Mouse (Mus musculus) liver, embryonic 12.5 days (tissue): ENCODE results near the gene Sirt7. TPM values are rescaled to one million over a fixed set of nuclear protein-coding genes. Genes with fewer than 3 reads are reported as not detected.
A peak's percentile ranks its signal among the peaks of the same experiment; 100 is the strongest.

ENCODE experiments used
- ATAC-seq: fragments of 200-750 bp; cut with Nextera tagmentation; 2 replicates; pipeline ENCODE4 v1.8.0; 2017; ENCODE audit warnings: moderate number of reproducible peaks, mild to moderate bottlenecking, moderate library complexity
- H3K27ac ChIP-seq: fragments of 300-500 bp; sonication (generic); 2 replicates; pipeline ENCODE4 v1.5.1; 2016; ENCODE audit warnings: mild to moderate bottlenecking
- H3K27me3 ChIP-seq: fragments of 300-500 bp; sonication (generic); replicated peaks from 2 replicates; pipeline ENCODE4 v1.6.1; 2016; ENCODE audit warnings: mild to moderate bottlenecking, moderate library complexity
- H3K36me3 ChIP-seq: fragments of 300-500 bp; sonication (generic); 2 replicates; pipeline ENCODE4 v1.6.1; 2016; ENCODE audit warnings: mild to moderate bottlenecking, moderate library complexity
- H3K4me1 ChIP-seq: fragments of 300-500 bp; sonication (generic); 2 replicates; pipeline ENCODE4 v1.6.1; 2016
- H3K4me2 ChIP-seq: fragments of 300-500 bp; sonication (generic); 2 replicates; pipeline ENCODE4 v1.6.1; 2016; ENCODE audit warnings: mild to moderate bottlenecking, moderate library complexity
- H3K4me3 ChIP-seq: fragments of 300-500 bp; sonication (generic); 2 replicates; pipeline ENCODE4 v1.5.1; 2016; ENCODE audit warnings: mild to moderate bottlenecking, moderate library complexity
- H3K9ac ChIP-seq: fragments of 300-500 bp; sonication (generic); 2 replicates; pipeline ENCODE4 v1.6.1; 2016; ENCODE audit warnings: mild to moderate bottlenecking, moderate library complexity
- H3K9me3 ChIP-seq: fragments of 300-500 bp; sonication (generic); replicated peaks from 2 replicates; pipeline ENCODE4 v1.6.1; 2016; ENCODE audit warnings: mild to moderate bottlenecking, moderate library complexity
- WGBS: fragments of 180-500 bp; shearing (Covaris S2); methylation state at CpG from one replicate; pipeline ENCODE4 v1.1.7; 2016; ENCODE audit not compliant: insufficient replicate concordance; 5-methylcytosine and 5-hydroxymethylcytosine counted together
- polyA plus RNA-seq: library from polyadenylated mRNA; unstranded; fragments of >200 nt; fragmentation: Nextera tagmentation; extraction: Ambion mirVana; gene quantifications from 2 replicates; pipeline ENCODE4 v1.2.1, GENCODE M21; 2016

Gene Sirt7
- polyA plus RNA-seq, 1 experiment from 2014 or later = 45.3 TPM

GRCm38 (mm10) chr11:120626785-120627467 lies 1.9 kb upstream of the Sirt7 start:
- peak overlapping the region; percentile 32 for H3K9ac ChIP-seq
- H3K4me2 ChIP-seq = peak overlapping the region; percentile 76
- peaks cover 87% of the 10 kb centered on the region for H3K4me1 ChIP-seq
- no peak for ATAC-seq
- H3K36me3 ChIP-seq = peaks cover 54% of the 10 kb centered on the region
- H3K9me3 ChIP-seq = no peaks in the 10 kb centered on the region
- H3K27me3 ChIP-seq = no peaks in the 10 kb centered on the region
- H3K27ac ChIP-seq = peak overlapping the region; percentile 96
- H3K4me3 ChIP-seq = 0 out of 2 replicates have a peak overlapping the region, but pooled peaks have one; percentile 4
- 83% methylated on average over 11 of the region's 11 CpGs for WGBS

- Histone ChIP-seq H3K36me3 (peaks cover 77% of the 10 kb centered on the region), H3K4me2 (peak overlapping the region; percentile 92), H3K27ac (peak overlapping the region; percentile 96), H3K9ac (peak overlapping the region; percentile 97), H3K4me3 (peak overlapping the region; percentile 99), H3K27me3 (no peaks in the 10 kb centered on the region), H3K4me1 (peaks cover 65% of the 10 kb centered on the region), H3K9me3 (no peaks in the 10 kb centered on the region)
- under 1% methylated on average over 53 of the region's 53 CpGs for WGBS
- ATAC-seq = peak; percentile 69
Observed at GRCm38 (mm10) chr11:120624680-120625111, 344 bp downstream of the Sirt7 start.

GRCm38 (mm10) chr11:120623961-120624679 lies 920 bp downstream of the Sirt7 start:
- WGBS = 11% methylated on average over 30 of the region's 30 CpGs
- peaks cover 60% of the 10 kb centered on the region for H3K4me1 ChIP-seq
- H3K9me3 ChIP-seq = no peaks in the 10 kb centered on the region
- H3K27ac ChIP-seq = peak overlapping the region; percentile 96
- H3K9ac ChIP-seq = peak overlapping the region; percentile 97
- H3K27me3 ChIP-seq = no peaks in the 10 kb centered on the region
- peak overlapping the region; percentile 92 for H3K4me2 ChIP-seq
- ATAC-seq = peak; percentile 79
- peak overlapping the region; percentile 99 for H3K4me3 ChIP-seq
- H3K36me3 ChIP-seq = peaks cover 78% of the 10 kb centered on the region

GRCm38 (mm10) chr11:120622805-120623204 lies 2.2 kb downstream of the Sirt7 start:
- Histone ChIP-seq H3K4me2 (no peak overlapping the region), H3K9me3 (no peaks in the 10 kb centered on the region), H3K36me3 (peaks cover 79% of the 10 kb centered on the region), H3K9ac (0 out of 2 replicates have a peak overlapping the region, but pooled peaks have one; percentile 12), H3K4me3 (no peak overlapping the region), H3K4me1 (peaks cover 62% of the 10 kb centered on the region), H3K27ac (no peak overlapping the region), H3K27me3 (no peaks in the 10 kb centered on the region)
- 87% methylated on average over 6 of the region's 6 CpGs for WGBS
- no peak for ATAC-seq

GRCm38 (mm10) chr11:120620195-120620594 lies 4.8 kb downstream of the Sirt7 start:
- Histone ChIP-seq H3K9me3 (no peaks in the 10 kb centered on the region), H3K4me3 (no peak overlapping the region), H3K4me1 (peaks cover 57% of the 10 kb centered on the region), H3K36me3 (peaks cover 66% of the 10 kb centered on the region), H3K27me3 (no peaks in the 10 kb centered on the region), H3K4me2 (no peak overlapping the region), H3K9ac (no peak overlapping the region), H3K27ac (no peak overlapping the region; the same call in 1 of the 2 replicates)
- no peak for ATAC-seq
- WGBS = 91% methylated on average over 14 of the region's 14 CpGs

GRCm38 (mm10) chr11:120618619-120619535 lies 6.2 kb downstream of the Sirt7 start:
- H3K36me3 ChIP-seq = peaks cover 78% of the 10 kb centered on the region

GRCm38 (mm10) chr11:120617519-120618112 lies 7.4 kb downstream of the Sirt7 start, which contains the start of gene Pcyt2:
Pcyt2 (minus strand) TSS chr11:120617936.
- H3K27me3 ChIP-seq = no peaks in the 10 kb centered on the region
- peak within 1 kb of the TSS; percentile 83 for H3K27ac ChIP-seq
- peak within 1 kb of the TSS; percentile 77 for H3K4me2 ChIP-seq
- no peaks in the 10 kb centered on the region for H3K9me3 ChIP-seq
- ATAC-seq = peak; percentile 93
- peaks cover 79% of the 10 kb centered on the region for H3K36me3 ChIP-seq
- under 1% methylated on average over 56 of the region's 56 CpGs for whole genome bisulfite sequencing
- peaks cover 40% of the 10 kb centered on the region for H3K4me1 ChIP-seq
- H3K9ac ChIP-seq = peak within 1 kb of the TSS; percentile 81
- H3K4me3 ChIP-seq = peak within 1 kb of the TSS; percentile 72

More at GRCm38 (mm10) chr11:120618619-120619535, 6.2 kb downstream of the Sirt7 start:
- Histone ChIP-seq H3K4me2 (peak overlapping the region; percentile 77), H3K4me3 (no peak overlapping the region), H3K9me3 (no peaks in the 10 kb centered on the region), H3K27ac (peak overlapping the region; percentile 83), H3K27me3 (no peaks in the 10 kb centered on the region), H3K4me1 (peaks cover 52% of the 10 kb centered on the region), H3K9ac (0 out of 2 replicates have a peak overlapping the region, but pooled peaks have one; percentile 81)
- 89% methylated on average over 25 of the region's 25 CpGs for WGBS
- no peak for ATAC-seq

GRCm38 (mm10) chr11:120616617-120617294 lies 8.3 kb downstream of the Sirt7 start:
- WGBS = 31% methylated on average over 4 of the region's 4 CpGs
- Histone ChIP-seq H3K4me3 (peak overlapping the region; percentile 72), H3K36me3 (peaks cover 79% of the 10 kb centered on the region), H3K4me2 (peak overlapping the region; percentile 77), H3K27ac (peak overlapping the region; percentile 83), H3K9me3 (no peaks in the 10 kb centered on the region), H3K27me3 (no peaks in the 10 kb centered on the region), H3K9ac (peak overlapping the region; percentile 81), H3K4me1 (peaks cover 39% of the 10 kb centered on the region)
- peak; percentile 33 for ATAC-seq

- Histone ChIP-seq H3K4me3 (no peak overlapping the region), H3K4me2 (peak overlapping the region; percentile 77), H3K9me3 (no peaks in the 10 kb centered on the region), H3K27ac (peak overlapping the region; percentile 55), H3K27me3 (no peaks in the 10 kb centered on the region), H3K9ac (peak overlapping the region; percentile 40; the same call in 1 of the 2 replicates), H3K4me1 (peaks cover 39% of the 10 kb centered on the region), H3K36me3 (peaks cover 79% of the 10 kb centered on the region)
- 84% methylated on average over 11 of the region's 11 CpGs for WGBS
- no peak for ATAC-seq
Observed at GRCm38 (mm10) chr11:120615606-120616203, 9.3 kb downstream of the Sirt7 start.

GRCm38 (mm10) chr11:120615167-120615566 lies 9.9 kb downstream of the Sirt7 start:
- no peak for ATAC-seq
- Histone ChIP-seq H3K9ac (no peak overlapping the region), H3K27ac (no peak overlapping the region), H3K4me3 (no peak overlapping the region), H3K4me2 (0 out of 2 replicates have a peak overlapping the region, but pooled peaks have one; percentile 77), H3K4me1 (peaks cover 39% of the 10 kb centered on the region), H3K36me3 (peaks cover 79% of the 10 kb centered on the region), H3K27me3 (no peaks in the 10 kb centered on the region), H3K9me3 (no peaks in the 10 kb centered on the region)
- WGBS = 91% methylated on average over 6 of the region's 6 CpGs
